Mouse (Mus musculus): ENCODE data around the gene Olfr107. TPM values are rescaled to one million over a fixed set of nuclear protein-coding genes. Genes with fewer than 3 reads are reported as not detected.

Olfr107 gene
- not detected in 2 replicates for polyA plus RNA-seq (2014; fragmentation: Nextera tagmentation; extraction: Ambion mirVana)

DNA sequence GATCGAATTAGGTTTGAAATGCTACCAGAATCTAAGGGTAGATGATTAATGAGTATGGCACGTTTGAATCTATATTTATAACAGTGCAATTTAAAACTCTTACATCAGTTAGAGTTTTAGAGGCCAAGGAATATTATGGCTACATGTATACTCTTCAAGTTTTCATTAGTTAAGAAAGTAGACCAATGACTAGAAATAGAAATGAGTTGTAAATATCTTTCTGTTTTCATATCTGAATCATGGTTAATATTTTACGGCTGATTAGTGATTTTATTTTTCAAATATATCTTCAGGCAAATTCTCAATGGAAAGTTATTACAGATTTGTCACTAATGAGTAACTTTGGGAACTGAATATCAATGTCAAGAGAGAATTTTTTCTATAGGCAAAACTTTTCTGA, at the start of gene Olfr107:
Olfr107 (plus strand) TSS at position 301 of the 400 bp plus-strand sequence.
- ATAC-seq (ENCODE audit: low FRiP score, low TSS enrichment) (no peak), DNase-seq (no peak)
- Histone ChIP-seq H3K36me3 (ENCODE audit: control insufficient read depth, insufficient read depth, low read length) (no peaks in the 10 kb centered on the region), H3K4me1 (ENCODE audit: control insufficient read depth, insufficient read depth, low read length) (no peaks in the 10 kb centered on the region), H3K4me2 (ENCODE audit: low read length) (no peak within 1 kb of the TSS), H3K9me3 (ENCODE audit: control insufficient read depth, low read length) (no peaks in the 10 kb centered on the region), H3K27ac (replicated peaks; ENCODE audit: low read depth, low read length) (no peak within 1 kb of the TSS), H3K27me3 (ENCODE audit: control insufficient read depth, insufficient read depth, low read length) (no peaks in the 10 kb centered on the region), H3K4me3 (replicated peaks; ENCODE audit: low read depth, low read length) (no peak within 1 kb of the TSS), H3K9ac (replicated peaks; ENCODE audit: low read length) (no peak within 1 kb of the TSS)
- 83% methylated on average over 3 of the region's 3 CpGs for WGBS

DNA sequence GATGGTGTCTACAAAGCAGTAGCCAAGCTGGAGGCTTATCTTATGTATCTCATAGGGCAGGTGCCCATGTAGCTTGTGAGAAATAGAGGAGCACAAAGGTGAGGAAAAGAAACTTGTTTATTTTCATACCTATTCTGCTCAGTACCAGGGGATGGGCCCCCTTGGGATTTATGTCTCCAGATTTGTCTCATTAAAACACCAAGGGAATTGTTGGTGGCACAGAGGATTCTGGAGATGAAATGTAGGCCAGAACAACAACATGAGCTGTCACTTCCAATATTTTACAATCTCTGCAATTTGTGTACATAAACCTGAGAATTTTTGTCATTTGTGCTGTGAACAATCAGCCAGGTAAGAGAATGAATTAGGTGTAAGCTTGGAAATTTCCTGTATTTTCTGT, 39.7 kb upstream of the Olfr107 start, which contains the start of gene Olfr104-ps:
Olfr104-ps (plus strand) TSS at position 301 of the 400 bp plus-strand sequence.
- Histone ChIP-seq H3K27ac (replicated peaks; ENCODE audit: low read depth, low read length) (no peak within 1 kb of the TSS), H3K9ac (replicated peaks; ENCODE audit: low read length) (no peak within 1 kb of the TSS), H3K9me3 (ENCODE audit: control insufficient read depth, low read length) (no peaks in the 10 kb centered on the region), H3K36me3 (ENCODE audit: control insufficient read depth, insufficient read depth, low read length) (no peaks in the 10 kb centered on the region), H3K4me1 (ENCODE audit: control insufficient read depth, insufficient read depth, low read length) (no peaks in the 10 kb centered on the region), H3K4me3 (replicated peaks; ENCODE audit: low read depth, low read length) (no peak within 1 kb of the TSS), H3K27me3 (ENCODE audit: control insufficient read depth, insufficient read depth, low read length) (no peaks in the 10 kb centered on the region), H3K4me2 (ENCODE audit: low read length) (no peak within 1 kb of the TSS)
- DNase-seq = no peak
- no peak for ATAC-seq (ENCODE audit: low FRiP score, low TSS enrichment)

DNA sequence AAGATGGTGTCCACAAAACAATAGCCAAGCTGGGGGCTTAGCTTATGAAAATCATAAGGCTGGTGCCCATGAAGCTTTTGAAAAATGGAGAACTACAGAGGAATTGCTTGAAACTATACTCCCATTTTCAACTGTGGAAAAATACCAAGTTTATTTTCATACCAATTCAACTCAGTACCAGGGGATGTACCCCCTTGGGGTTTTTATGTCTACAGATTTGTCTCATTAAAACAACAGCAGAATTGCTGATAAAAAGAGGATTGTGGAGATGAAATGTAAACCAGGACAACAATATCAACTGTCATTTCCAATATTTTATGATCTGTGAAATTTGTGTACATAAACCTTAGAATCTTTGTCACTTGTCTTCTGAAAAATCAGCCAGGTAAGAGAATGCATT, 20.3 kb upstream of the Olfr107 start, which contains the start of gene Olfr105-ps:
Olfr105-ps (plus strand) TSS at position 301 of the 400 bp plus-strand sequence.
- no peak for ATAC-seq (ENCODE audit: low FRiP score, low TSS enrichment)
- Histone ChIP-seq H3K36me3 (ENCODE audit: control insufficient read depth, insufficient read depth, low read length) (no peaks in the 10 kb centered on the region), H3K27me3 (ENCODE audit: control insufficient read depth, insufficient read depth, low read length) (no peaks in the 10 kb centered on the region), H3K4me2 (ENCODE audit: low read length) (no peak within 1 kb of the TSS), H3K9me3 (ENCODE audit: control insufficient read depth, low read length) (no peaks in the 10 kb centered on the region), H3K27ac (replicated peaks; ENCODE audit: low read depth, low read length) (no peak within 1 kb of the TSS), H3K9ac (replicated peaks; ENCODE audit: low read length) (no peak within 1 kb of the TSS), H3K4me3 (replicated peaks; ENCODE audit: low read depth, low read length) (no peak within 1 kb of the TSS), H3K4me1 (ENCODE audit: control insufficient read depth, insufficient read depth, low read length) (no peaks in the 10 kb centered on the region)
- no peak for DNase-seq

DNA sequence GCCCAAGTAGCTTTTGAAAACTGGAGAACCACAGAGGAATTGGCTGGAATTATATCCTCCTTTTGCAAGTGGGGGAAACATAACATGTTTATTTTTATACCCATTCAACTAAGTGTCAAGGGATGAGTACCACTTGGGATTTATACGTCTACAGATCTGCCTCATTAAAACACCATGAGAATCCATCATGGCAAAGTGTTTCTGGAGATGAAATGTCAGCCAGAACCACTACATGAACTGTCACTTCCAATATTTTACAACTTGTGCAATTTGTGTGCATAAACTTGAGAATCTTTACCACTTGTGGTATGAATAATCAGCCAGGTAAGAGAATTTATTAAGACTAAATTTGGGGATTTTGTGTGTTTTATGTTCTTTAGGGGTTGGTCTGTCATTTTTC, 8.9 kb upstream of the Olfr107 start, which contains the start of gene Olfr106-ps:
Olfr106-ps (plus strand) TSS at position 301 of the 400 bp plus-strand sequence.
- Histone ChIP-seq H3K4me2 (ENCODE audit: low read length) (no peak within 1 kb of the TSS), H3K9ac (replicated peaks; ENCODE audit: low read length) (no peak within 1 kb of the TSS), H3K36me3 (ENCODE audit: control insufficient read depth, insufficient read depth, low read length) (no peaks in the 10 kb centered on the region), H3K9me3 (ENCODE audit: control insufficient read depth, low read length) (no peaks in the 10 kb centered on the region), H3K4me3 (replicated peaks; ENCODE audit: low read depth, low read length) (no peak within 1 kb of the TSS), H3K4me1 (ENCODE audit: control insufficient read depth, insufficient read depth, low read length) (no peaks in the 10 kb centered on the region), H3K27me3 (ENCODE audit: control insufficient read depth, insufficient read depth, low read length) (no peaks in the 10 kb centered on the region), H3K27ac (replicated peaks; ENCODE audit: low read depth, low read length) (no peak within 1 kb of the TSS)
- no peak for DNase-seq
- no peak for ATAC-seq (ENCODE audit: low FRiP score, low TSS enrichment)
- 70% methylated on average over 1 of the region's 1 CpGs for WGBS

DNA sequence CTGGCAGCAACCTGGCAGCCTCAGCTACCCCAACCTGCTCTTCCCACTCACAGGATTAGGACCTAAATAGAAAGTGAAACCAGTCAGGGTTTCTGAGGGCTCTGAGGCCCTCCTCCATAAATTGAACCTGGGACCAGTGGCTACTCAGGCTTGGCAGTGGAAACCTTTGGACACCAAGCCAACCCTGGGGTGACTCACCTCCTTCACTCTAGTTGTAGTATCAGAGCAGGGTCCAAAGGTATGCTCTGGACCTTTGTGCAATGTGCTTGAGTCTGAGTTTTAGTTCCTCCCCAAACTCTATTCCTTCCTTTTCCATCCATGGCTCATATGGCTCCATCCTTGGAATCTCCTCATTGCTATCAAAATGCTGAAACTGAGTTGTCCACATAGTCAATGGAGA, 14.4 kb downstream of the Olfr107 start:
- Histone ChIP-seq H3K9ac (replicated peaks; ENCODE audit: low read length) (no peak overlapping the region), H3K36me3 (ENCODE audit: control insufficient read depth, insufficient read depth, low read length) (no peaks in the 10 kb centered on the region), H3K4me3 (replicated peaks; ENCODE audit: low read depth, low read length) (no peak overlapping the region), H3K27ac (replicated peaks; ENCODE audit: low read depth, low read length) (no peak overlapping the region), H3K9me3 (ENCODE audit: control insufficient read depth, low read length) (no peaks in the 10 kb centered on the region), H3K4me2 (ENCODE audit: low read length) (no peak overlapping the region), H3K4me1 (ENCODE audit: control insufficient read depth, insufficient read depth, low read length) (no peaks in the 10 kb centered on the region), H3K27me3 (ENCODE audit: control insufficient read depth, insufficient read depth, low read length) (no peaks in the 10 kb centered on the region)
- no peak for ATAC-seq (ENCODE audit: low FRiP score, low TSS enrichment)
- no peak for DNase-seq

DNA sequence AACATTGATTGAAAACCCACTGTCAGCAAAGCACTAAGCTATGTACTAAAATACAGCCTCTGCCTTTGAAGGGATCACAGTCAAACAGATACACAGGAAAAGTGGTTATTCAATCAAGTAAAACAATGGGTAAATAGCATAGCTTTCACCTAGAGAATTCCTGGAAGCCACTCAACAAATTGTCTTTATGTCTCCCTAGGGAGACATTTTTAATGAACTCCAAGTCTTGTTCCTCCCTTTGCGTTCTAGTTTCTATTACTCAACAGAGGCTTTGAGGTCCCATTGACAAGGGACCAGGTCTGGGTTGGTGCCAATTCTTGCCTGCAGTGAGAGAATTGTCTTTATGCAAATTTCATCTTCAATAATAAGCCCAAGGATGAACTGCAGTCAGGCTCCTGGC, 46.2 kb downstream of the Olfr107 start, which contains the start of gene Olfr108:
Olfr108 (plus strand) TSS at position 301 of the 400 bp plus-strand sequence.
- Histone ChIP-seq H3K36me3 (ENCODE audit: control insufficient read depth, insufficient read depth, low read length) (no peaks in the 10 kb centered on the region), H3K4me2 (ENCODE audit: low read length) (no peak within 1 kb of the TSS), H3K27ac (replicated peaks; ENCODE audit: low read depth, low read length) (no peak within 1 kb of the TSS), H3K4me3 (replicated peaks; ENCODE audit: low read depth, low read length) (no peak within 1 kb of the TSS), H3K27me3 (ENCODE audit: control insufficient read depth, insufficient read depth, low read length) (no peaks in the 10 kb centered on the region), H3K9ac (replicated peaks; ENCODE audit: low read length) (no peak within 1 kb of the TSS), H3K9me3 (ENCODE audit: control insufficient read depth, low read length) (no peaks in the 10 kb centered on the region), H3K4me1 (ENCODE audit: control insufficient read depth, insufficient read depth, low read length) (no peaks in the 10 kb centered on the region)
- no peak for DNase-seq
- 77% methylated on average over 1 of the region's 1 CpGs for WGBS
- ATAC-seq (ENCODE audit: low FRiP score, low TSS enrichment) = no peak

Other genes with a start within 250 kb of the Olfr107 start
- not detected in 2 replicates for gene Olfr93, start 237.7 kb upstream of the Olfr107 start, polyA plus RNA-seq (2014; fragmentation: Nextera tagmentation; extraction: Ambion mirVana)
- gene Ubd, start 205.3 kb upstream of the Olfr107 start, polyA plus RNA-seq (2014; fragmentation: Nextera tagmentation; extraction: Ambion mirVana) = not detected in 2 replicates
- gene Olfr94, start 198.2 kb upstream of the Olfr107 start, polyA plus RNA-seq (2014; fragmentation: Nextera tagmentation; extraction: Ambion mirVana) = not detected in 2 replicates
- not detected in 2 replicates for gene Olfr95, start 186.1 kb upstream of the Olfr107 start, polyA plus RNA-seq (2014; fragmentation: Nextera tagmentation; extraction: Ambion mirVana)
- gene Olfr96, start 179.1 kb upstream of the Olfr107 start, polyA plus RNA-seq (2014; fragmentation: Nextera tagmentation; extraction: Ambion mirVana) = not detected in 2 replicates
- gene Olfr97, start 161.9 kb upstream of the Olfr107 start, polyA plus RNA-seq (2014; fragmentation: Nextera tagmentation; extraction: Ambion mirVana) = not detected in 2 replicates
- not detected in 2 replicates for gene Olfr98, start 135.5 kb upstream of the Olfr107 start, polyA plus RNA-seq (2014; fragmentation: Nextera tagmentation; extraction: Ambion mirVana)
- gene H2-M3, start 129.0 kb upstream of the Olfr107 start, polyA plus RNA-seq (2014; fragmentation: Nextera tagmentation; extraction: Ambion mirVana) = 0.80 and 1.1 TPM in 2 replicates
- not detected in 2 replicates for gene Olfr99, start 115.8 kb upstream of the Olfr107 start, polyA plus RNA-seq (2014; fragmentation: Nextera tagmentation; extraction: Ambion mirVana)
- gene Olfr101, start 94.9 kb upstream of the Olfr107 start, polyA plus RNA-seq (2014; fragmentation: Nextera tagmentation; extraction: Ambion mirVana) = not detected in 2 replicates
- not detected in 2 replicates for gene Olfr102, start 82.2 kb upstream of the Olfr107 start, polyA plus RNA-seq (2014; fragmentation: Nextera tagmentation; extraction: Ambion mirVana)
- gene Olfr103, start 59.5 kb upstream of the Olfr107 start, polyA plus RNA-seq (2014; fragmentation: Nextera tagmentation; extraction: Ambion mirVana) = not detected in 2 replicates
- not detected in 2 replicates for gene Olfr104-ps, start 39.6 kb upstream of the Olfr107 start, polyA plus RNA-seq (2014; fragmentation: Nextera tagmentation; extraction: Ambion mirVana)
- gene Olfr105-ps, start 20.2 kb upstream of the Olfr107 start, polyA plus RNA-seq (2014; fragmentation: Nextera tagmentation; extraction: Ambion mirVana) = not detected in 2 replicates
- not detected in 2 replicates for gene Olfr106-ps, start 8.8 kb upstream of the Olfr107 start, polyA plus RNA-seq (2014; fragmentation: Nextera tagmentation; extraction: Ambion mirVana)
- not detected in 2 replicates for gene Olfr108, start 46.3 kb downstream of the Olfr107 start, polyA plus RNA-seq (2014; fragmentation: Nextera tagmentation; extraction: Ambion mirVana)
- not detected in 2 replicates for gene Olfr109, start 59.7 kb downstream of the Olfr107 start, polyA plus RNA-seq (2014; fragmentation: Nextera tagmentation; extraction: Ambion mirVana)
- not detected in 2 replicates for gene H2-M2, start 84.3 kb downstream of the Olfr107 start, polyA plus RNA-seq (2014; fragmentation: Nextera tagmentation; extraction: Ambion mirVana)
- not detected in 2 replicates for gene Olfr110, start 93.2 kb downstream of the Olfr107 start, polyA plus RNA-seq (2014; fragmentation: Nextera tagmentation; extraction: Ambion mirVana)
- not detected in 2 replicates for gene Olfr111, start 108.8 kb downstream of the Olfr107 start, polyA plus RNA-seq (2014; fragmentation: Nextera tagmentation; extraction: Ambion mirVana)
- gene Olfr112, start 170.2 kb downstream of the Olfr107 start, polyA plus RNA-seq (2014; fragmentation: Nextera tagmentation; extraction: Ambion mirVana) = not detected in 2 replicates
- gene Olfr113, start 178.4 kb downstream of the Olfr107 start, polyA plus RNA-seq (2014; fragmentation: Nextera tagmentation; extraction: Ambion mirVana) = not detected in 2 replicates
- not detected in 2 replicates for gene Olfr114, start 193.5 kb downstream of the Olfr107 start, polyA plus RNA-seq (2014; fragmentation: Nextera tagmentation; extraction: Ambion mirVana)
- not detected in 2 replicates for gene Olfr115, start 227.9 kb downstream of the Olfr107 start, polyA plus RNA-seq (2014; fragmentation: Nextera tagmentation; extraction: Ambion mirVana)
- not detected in 2 replicates for gene Olfr116, start 228.0 kb downstream of the Olfr107 start, polyA plus RNA-seq (2014; fragmentation: Nextera tagmentation; extraction: Ambion mirVana)